Mouse (Mus musculus) heart, postnatal 10 days (tissue): Measurements from ENCODE around the gene Ctf2. TPM values are rescaled to one million over a fixed set of nuclear protein-coding genes. Genes with fewer than 3 reads are reported as not detected.

ENCODE experiments used
- DNase-seq, 2 experiments: peaks; one replicate each; pipeline ENCODE4 v3.0.0; 2021
- intact Hi-C: fragments of 180-260 bp; cut with DNase I; formaldehyde crosslinking; loops from one replicate; pipeline ENCODE4 v1.15.1; 2025
- microRNA-seq, 2 experiments: library from miRNA; unstranded; fragments of <30 nt; microRNA quantifications; one replicate each; pipeline ENCODE4 v1.2.0; 2022
- total RNA-seq, 2 experiments: library from RNA; stranded (reverse); gene quantifications; 2 replicates each; pipeline ENCODE4 v1.2.3; 2021

Ctf2 gene
- total RNA-seq, 2 experiments from 2014 or later = not detected

DNA sequence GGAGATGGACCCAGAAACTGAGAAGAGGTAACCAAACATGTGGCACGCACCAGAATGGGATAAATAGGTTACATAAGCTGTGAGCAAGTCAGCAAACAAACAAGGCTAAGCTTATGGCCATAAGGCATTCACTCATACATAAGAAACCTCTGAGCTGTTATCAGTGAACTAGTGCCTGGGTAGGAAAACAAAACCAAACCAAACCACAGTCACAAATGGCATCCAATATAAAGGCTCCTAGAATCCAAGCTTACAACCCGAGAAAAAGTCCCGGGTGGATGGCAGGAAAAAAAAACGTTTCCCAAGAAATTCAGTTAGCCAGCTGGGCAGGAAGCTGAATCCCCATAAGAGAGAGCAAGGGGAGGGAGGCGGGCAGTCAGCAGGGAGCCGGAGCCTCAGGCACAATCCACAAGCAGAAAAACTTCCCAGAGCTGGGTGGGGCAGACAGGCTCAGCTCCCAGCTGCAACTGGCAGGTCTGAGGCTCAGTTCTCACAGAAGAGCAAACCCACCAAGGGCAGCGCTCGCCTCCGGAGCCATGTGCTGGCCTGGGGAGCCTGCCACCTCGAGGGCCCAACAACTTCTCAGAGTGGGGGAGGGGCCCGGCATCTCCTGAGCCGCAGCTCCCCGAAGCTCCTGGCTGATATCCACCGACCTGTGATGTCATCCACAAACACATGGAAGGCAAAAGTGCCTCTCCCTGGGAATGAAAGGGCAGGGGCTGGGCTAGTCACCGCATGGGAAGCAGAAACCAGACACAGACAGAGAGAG lies 40.6 kb downstream of the Ctf2 start:
- intact Hi-C loops = loop anchor here (1.0 to 2.0 kb wide), 2 partner anchors 17 kb away; partner anchors contain the start of gene Bcl7c

DNA sequence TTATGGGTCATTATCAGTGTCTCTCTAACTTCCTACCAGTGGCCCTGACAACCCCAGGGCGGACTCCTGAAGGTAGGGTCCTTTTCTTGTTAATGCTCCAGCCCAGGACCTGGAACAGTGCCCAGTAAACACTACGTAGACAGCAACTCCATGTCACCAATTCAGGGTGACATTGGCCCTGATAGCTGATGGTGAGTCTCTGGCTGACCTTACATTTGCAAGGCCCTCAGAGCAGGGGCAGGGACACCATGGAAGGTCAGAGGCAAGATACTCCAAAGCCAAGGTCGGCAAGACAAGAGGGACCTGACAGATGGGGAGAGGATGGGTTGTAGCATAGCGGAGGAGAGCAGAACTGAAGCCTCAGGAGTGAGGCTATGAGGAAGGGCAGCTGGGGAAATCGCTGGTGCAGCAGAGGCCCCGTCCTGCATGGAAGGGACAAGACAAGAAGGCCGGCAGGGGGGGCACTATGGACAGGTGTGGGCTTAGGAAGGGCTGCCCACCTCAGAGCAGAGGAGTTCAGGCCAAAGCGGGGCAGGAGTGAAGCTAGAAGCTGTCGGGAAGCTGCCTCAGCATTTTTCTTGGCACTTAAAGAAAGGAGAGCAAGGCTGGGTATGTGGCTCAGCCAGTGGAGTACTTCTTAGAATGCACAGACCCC lies 42.2 kb downstream of the Ctf2 start:
- no peak for DNase-seq
- intact Hi-C loops = loop anchor here (2.0 kb wide), 1 partner anchor 15 kb away; no protein-coding TSS in a partner anchor

More for the DNA sequence above, 40.6 kb downstream of the Ctf2 start:
- DNase-seq = peak; percentile 91

GRCm38 (mm10) chr7:127688935-127689334 lies 43.0 kb downstream of the Ctf2 start:
- intact Hi-C loops = no loop called here
- no peak for DNase-seq

DNA sequence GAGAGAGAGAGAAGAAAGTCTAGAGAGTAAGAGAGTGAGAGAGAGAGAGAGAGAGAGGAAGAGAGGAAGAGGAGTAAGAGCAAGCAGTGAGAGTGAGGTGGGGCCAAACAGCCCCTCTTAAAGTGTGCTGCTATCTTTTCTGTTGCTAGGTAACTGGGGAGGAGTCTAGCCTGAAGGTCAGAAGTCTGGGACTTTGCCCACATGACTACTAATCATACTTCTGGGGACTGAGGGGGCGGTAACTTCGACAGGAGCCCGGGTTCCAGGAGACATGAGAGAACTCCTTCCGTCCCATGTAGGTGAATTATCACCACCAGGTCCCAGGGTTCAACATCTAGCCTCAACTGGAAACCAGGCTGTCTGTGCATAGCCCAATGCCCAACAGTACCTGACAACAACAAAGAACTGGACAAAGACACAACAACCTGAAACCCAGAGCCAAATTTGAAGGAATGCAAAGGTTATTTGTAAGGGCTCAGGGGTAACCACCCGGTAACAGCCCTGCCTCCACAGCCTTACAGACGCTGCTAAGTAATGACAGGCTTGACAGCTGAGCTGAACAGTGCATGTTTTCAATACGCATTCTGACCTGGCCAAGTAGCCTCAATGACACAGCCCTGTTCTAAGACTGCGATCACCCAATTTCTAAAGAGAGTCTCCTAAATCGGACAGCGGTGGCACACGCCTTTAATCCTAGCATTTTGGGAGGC lies 45.1 kb downstream of the Ctf2 start:
- no peak for DNase-seq
- intact Hi-C loops = no loop called here

DNA sequence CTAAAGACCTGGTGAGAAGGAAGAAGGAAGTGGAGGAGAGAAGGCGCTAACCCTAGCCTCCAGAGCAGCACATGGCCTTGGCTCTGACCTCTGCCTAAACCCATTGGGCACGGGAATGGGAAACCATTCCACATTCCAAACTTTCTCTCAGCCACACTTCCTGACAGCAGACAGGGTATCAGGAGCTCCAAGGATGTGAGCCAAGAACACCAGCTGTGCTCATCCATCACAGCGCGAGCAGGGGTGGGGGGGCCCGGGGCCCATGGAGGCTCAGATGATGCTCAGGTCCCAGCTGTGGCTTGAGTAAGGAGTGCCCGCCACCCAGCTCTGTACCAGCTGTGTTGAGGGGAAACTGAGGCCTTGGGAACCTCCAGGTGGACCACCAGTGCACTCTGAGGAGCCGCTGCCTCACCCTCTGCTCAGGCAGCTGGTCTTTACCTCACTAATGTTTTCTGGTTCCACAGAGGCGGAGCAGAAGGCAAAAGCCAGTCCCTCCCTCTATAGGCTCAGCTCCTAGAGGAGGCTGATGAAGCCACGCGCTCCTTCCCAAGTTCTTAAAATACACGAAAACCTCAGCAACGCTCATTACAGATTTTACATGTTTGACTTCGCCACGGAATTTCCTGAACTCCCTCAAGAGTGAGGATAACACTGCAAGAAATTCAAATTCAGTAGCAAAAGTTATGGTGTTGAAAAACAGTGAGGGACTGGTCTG lies 46.5 kb downstream of the Ctf2 start:
- DNase-seq = peak in 1 of 2 experiments; percentile 36
- intact Hi-C loops = no loop called here

DNA sequence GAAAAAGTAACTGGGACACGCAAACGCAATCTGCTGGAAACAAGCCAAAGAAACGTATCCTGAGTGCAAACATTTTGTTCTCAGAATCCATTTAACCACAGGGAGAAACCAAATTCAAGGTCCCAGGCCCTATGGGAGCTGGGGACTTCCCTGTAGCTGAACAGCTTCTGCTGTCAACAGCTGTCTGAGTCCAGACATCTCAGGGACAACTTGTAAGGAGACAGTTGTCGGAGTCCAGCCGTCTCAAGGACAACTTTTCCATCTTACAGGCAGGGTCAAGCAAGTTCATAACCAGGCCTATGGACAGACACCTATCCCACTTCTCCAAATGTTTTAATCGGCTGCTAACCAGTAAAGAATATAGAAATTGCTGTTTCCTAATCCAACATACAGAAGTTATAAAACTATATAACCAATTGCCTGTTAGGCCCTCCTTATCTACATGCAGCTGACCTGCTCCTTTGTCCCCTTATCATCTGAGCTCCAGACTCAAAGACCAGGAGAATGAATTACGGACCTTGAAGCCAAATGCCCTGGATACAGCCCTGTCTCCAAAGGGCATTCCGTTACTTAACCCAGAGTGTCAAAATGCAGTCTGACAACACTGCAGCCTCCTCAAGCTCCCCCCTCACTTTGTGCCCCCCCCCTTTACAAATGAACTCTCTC lies 49.9 kb downstream of the Ctf2 start:
- DNase-seq = no peak
- intact Hi-C loops = no loop called here

DNA sequence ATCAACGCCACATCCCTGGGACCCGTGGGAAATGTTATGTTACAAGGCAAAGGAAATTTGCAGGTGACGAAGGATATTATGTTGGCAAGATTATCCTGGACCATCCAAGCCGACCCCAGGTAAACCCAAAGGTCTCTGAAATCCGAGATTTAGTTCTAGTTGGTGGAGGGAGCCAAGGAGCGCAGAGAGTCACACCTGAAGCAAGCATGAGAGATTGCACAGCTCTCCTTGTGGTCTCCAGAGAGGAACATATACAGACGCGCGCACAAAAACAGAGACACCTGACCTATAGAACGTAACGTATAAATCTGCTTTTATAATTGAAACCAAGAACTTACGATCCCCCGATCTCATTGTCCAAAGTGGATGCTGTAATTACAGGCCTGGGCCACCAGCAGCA lies 51.4 kb downstream of the Ctf2 start:
- intact Hi-C loops = no loop called here

GRCm38 (mm10) chr7:127678811-127679210 lies 53.2 kb downstream of the Ctf2 start:
- intact Hi-C loops = loop anchor here (5.0 kb wide), 1 partner anchor 83 kb away; no protein-coding TSS in a partner anchor
- no peak for DNase-seq

More for the DNA sequence above, 51.4 kb downstream of the Ctf2 start:
- DNase-seq = no peak

DNA sequence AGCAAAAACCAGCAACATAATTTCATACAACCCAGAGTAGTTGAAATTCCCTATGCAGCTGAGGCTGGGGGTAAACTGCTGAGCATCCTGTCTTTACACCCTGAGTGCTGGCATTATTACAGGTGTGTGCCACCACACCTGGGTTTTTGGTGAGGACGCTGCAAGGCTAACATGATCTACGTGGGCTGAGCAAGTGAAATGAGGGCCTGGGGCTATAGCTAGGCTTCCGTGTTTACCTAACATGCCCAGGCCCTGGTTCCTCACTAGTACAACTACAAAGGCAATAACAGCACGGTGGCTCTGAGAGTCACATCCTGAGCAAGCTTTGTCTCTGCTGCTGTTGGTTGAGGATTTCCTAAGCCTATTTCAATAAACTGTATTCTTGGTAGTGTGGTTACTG lies 54.4 kb downstream of the Ctf2 start:
- intact Hi-C loops = loop anchor here (5.0 kb wide), 1 partner anchor 85 kb away; no protein-coding TSS in a partner anchor
- no peak for DNase-seq

GRCm38 (mm10) chr7:127677077-127677476 lies 54.9 kb downstream of the Ctf2 start:
- intact Hi-C loops = loop anchor here (5.0 kb wide), 1 partner anchor 85 kb away; no protein-coding TSS in a partner anchor
- peak in 1 of 2 experiments; percentile 62 for DNase-seq

- no peak for DNase-seq
- intact Hi-C loops = loop anchor here (1.0 to 5.0 kb wide), 4 partner anchors 15 to 87 kb away; partner anchors contain the start of genes Bcl7c and Fbxl19
These were observed 56.6 kb downstream of the Ctf2 start for GRCm38 (mm10) chr7:127675391-127675811.

DNA sequence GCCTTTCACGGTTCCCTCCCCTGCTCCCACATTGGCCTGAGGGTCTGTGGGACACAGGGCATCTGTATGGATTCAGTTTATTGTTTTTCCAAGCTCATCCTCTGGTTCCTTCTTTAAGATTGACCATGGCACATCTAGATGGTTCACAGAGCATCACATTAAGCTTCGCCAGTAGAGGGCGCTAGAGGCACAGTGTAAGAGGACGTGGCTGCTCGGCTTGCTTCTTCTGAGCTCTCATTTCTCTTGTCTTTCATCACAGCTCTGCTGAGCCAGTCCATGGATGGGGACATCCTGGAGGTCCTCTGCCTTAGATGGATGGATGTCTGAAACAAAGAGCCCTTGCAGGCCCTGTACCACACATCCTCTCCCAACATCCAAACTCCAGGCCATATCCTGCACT lies 57.0 kb downstream of the Ctf2 start:
- peak; percentile 87 to 93 for DNase-seq
- intact Hi-C loops = loop anchor here (1.0 to 5.0 kb wide), 4 partner anchors 16 to 87 kb away; partner anchors contain the start of genes Bcl7c and Fbxl19

- intact Hi-C loops = no loop called here
- DNase-seq = no peak
These were observed 59.2 kb downstream of the Ctf2 start for GRCm38 (mm10) chr7:127672776-127673175.

DNA sequence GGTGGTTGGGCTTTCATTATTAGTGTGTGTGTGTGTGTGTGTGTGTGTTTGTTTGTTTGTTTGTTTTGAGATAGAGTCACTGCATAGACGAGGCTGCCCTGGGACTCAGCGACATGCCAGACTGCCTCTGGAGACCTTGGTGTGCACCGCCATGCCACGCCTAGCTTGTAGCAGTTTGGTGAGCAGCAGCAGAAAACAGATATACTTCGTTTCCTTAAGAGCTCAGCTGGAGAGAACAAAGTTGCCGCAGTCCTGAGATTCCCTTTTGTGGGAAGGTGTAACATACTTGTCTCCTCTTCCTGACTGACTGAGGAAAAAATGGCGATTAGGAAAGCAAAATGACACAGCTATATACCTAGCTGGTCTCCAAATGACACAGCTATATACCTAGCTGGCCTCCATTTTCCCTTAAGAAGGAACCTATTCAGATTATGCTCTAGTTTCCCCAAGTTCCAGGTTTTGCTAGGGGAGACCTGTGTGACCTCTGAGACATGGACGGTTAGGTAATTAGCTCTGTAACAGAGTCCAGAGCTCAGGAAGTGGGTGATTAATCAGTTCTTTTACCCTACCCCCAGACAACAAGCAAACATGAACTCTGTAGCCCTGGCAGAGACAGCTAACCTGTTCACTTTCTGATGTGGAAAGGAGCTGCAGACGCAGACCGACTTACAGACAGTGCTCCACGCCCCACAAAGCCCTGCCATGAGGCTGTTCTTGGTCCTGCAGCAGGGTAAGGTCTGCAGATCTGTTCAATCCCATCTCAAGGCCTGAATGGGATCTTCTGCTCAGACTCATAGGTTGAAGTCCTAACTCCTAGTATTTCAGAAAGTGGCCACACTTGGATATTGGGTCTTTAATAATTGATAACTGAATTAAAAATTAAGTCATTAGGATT lies 59.8 kb downstream of the Ctf2 start:
- intact Hi-C loops = no loop called here
- no peak for DNase-seq

Small RNA genes lying within 50 kb of the gene (microRNA-seq; reads per million reads assigned to microRNA genes)
- 0 reads per million in 2 experiments for gene Mir762

Other genes starting within 250 kb of the Ctf2 start
- gene Srcap, start 220.2 kb downstream of the Ctf2 start, total RNA-seq = 10 to 100 TPM; 67.8 to 74.8 TPM
- 10 to 100 TPM; 14.1 to 14.3 TPM for gene Gm42715, start 212.6 kb downstream of the Ctf2 start, total RNA-seq
- not detected for gene Tmem265, start 170.8 kb downstream of the Ctf2 start, total RNA-seq
- 10 to 100 TPM; 21.0 to 21.1 TPM for gene Phkg2, start 158.8 kb downstream of the Ctf2 start, total RNA-seq
- gene Ccdc189, start 143.6 kb downstream of the Ctf2 start, total RNA-seq = 1 to 10 TPM; 7.3 to 8.7 TPM
- gene Rnf40, start 143.4 kb downstream of the Ctf2 start, total RNA-seq = 10 to 100 TPM; 54.3 to 57.0 TPM
- 10 to 100 TPM; 32.4 to 35.1 TPM for gene Zfp629, start 116.4 kb downstream of the Ctf2 start, total RNA-seq
- 10 to 100 TPM; 60.5 to 62.9 TPM for gene Bcl7c, start 23.2 kb downstream of the Ctf2 start, total RNA-seq
- gene Ctf1, start 19.4 kb downstream of the Ctf2 start, total RNA-seq = 1 to 10 TPM; 4.6 to 7.5 TPM
- gene Fbxl19, start 12.4 kb upstream of the Ctf2 start, total RNA-seq = 1 to 10 TPM; 5.6 to 6.2 TPM
- 10 to 100 TPM; 18.0 to 20.9 TPM for gene Orai3, start 37.6 kb upstream of the Ctf2 start, total RNA-seq
- 10 to 100 TPM; 26.1 to 29.9 TPM for gene Setd1a, start 44.5 kb upstream of the Ctf2 start, total RNA-seq
- gene Gm49388, start 53.4 kb upstream of the Ctf2 start, total RNA-seq = 1 to 10 TPM; 2.7 to 3.1 TPM
- gene Hsd3b7, start 68.4 kb upstream of the Ctf2 start, total RNA-seq = 10 to 100 TPM; 15.9 to 16.1 TPM
- gene Stx4a, start 92.1 kb upstream of the Ctf2 start, total RNA-seq = 10 to 100 TPM; 69.2 to 72.5 TPM
- gene Stx1b, start 92.4 kb upstream of the Ctf2 start, total RNA-seq = 1 to 10 TPM in 1 of 2 experiments, under 1 TPM in 1; 0.89 to 1.7 TPM
- gene Zfp646, start 144.1 kb upstream of the Ctf2 start, total RNA-seq = 10 to 100 TPM; 23.3 to 23.9 TPM
- gene Zfp668, start 144.7 kb upstream of the Ctf2 start, total RNA-seq = 1 to 10 TPM; 5.8 to 8.0 TPM
- 1 to 10 TPM in 1 of 2 experiments, under 1 TPM in 1; 0.60 to 1.1 TPM for gene Prss53, start 158.8 kb upstream of the Ctf2 start, total RNA-seq
- gene Gm21974, start 163.3 kb upstream of the Ctf2 start, total RNA-seq = not detected
- gene Vkorc1, start 163.5 kb upstream of the Ctf2 start, total RNA-seq = 10 to 100 TPM; 33.8 to 34.3 TPM
- gene Bckdk, start 171.9 kb upstream of the Ctf2 start, total RNA-seq = 10 to 100 TPM; 96.6 to 98.5 TPM
- 10 to 100 TPM; 12.7 to 14.6 TPM for gene Kat8, start 180.3 kb upstream of the Ctf2 start, total RNA-seq
- gene Prss8, start 197.9 kb upstream of the Ctf2 start, total RNA-seq = not detected
- 1 to 10 TPM; 5.0 to 6.6 TPM for gene Prss36, start 214.6 kb upstream of the Ctf2 start, total RNA-seq
- gene Fus, start 235.3 kb upstream of the Ctf2 start, total RNA-seq = 100 to 1,000 TPM; 297 to 307 TPM